Mouse (Mus musculus) hindbrain, embryonic 12.5 days (tissue): ENCODE measurements around the gene Olfr968. TPM values are rescaled to one million over a fixed set of nuclear protein-coding genes. Genes with fewer than 3 reads are reported as not detected.

ENCODE experiments used
- ATAC-seq: fragments of 200-750 bp; cut with Nextera tagmentation; 2 replicates; pipeline ENCODE4 v1.8.0; 2017; ENCODE audit warnings: moderate TSS enrichment; ENCODE audit not compliant: low FRiP score
- H3K27ac ChIP-seq: fragments of 300-500 bp; sonication (generic); 2 replicates; pipeline ENCODE4 v1.5.1; 2016; ENCODE audit warnings: mild to moderate bottlenecking
- H3K27me3 ChIP-seq: fragments of 300-500 bp; sonication (generic); 2 replicates; pipeline ENCODE4 v1.6.1; 2016; ENCODE audit warnings: mild to moderate bottlenecking
- H3K36me3 ChIP-seq: fragments of 300-500 bp; sonication (generic); 2 replicates; pipeline ENCODE4 v1.6.1; 2016; ENCODE audit warnings: mild to moderate bottlenecking
- H3K4me1 ChIP-seq: fragments of 300-500 bp; sonication (generic); 2 replicates; pipeline ENCODE4 v1.6.1; 2016
- H3K4me2 ChIP-seq: fragments of 300-500 bp; sonication (generic); replicated peaks from 2 replicates; pipeline ENCODE4 v1.6.1; 2016; ENCODE audit warnings: mild to moderate bottlenecking
- H3K4me3 ChIP-seq: fragments of 300-500 bp; sonication (generic); 2 replicates; pipeline ENCODE4 v1.5.1; 2016; ENCODE audit warnings: mild to moderate bottlenecking
- H3K9ac ChIP-seq: fragments of 300-500 bp; sonication (generic); 2 replicates; pipeline ENCODE4 v1.6.1; 2016; ENCODE audit warnings: mild to moderate bottlenecking, moderate library complexity
- H3K9me3 ChIP-seq: fragments of 300-500 bp; sonication (generic); replicated peaks from 2 replicates; pipeline ENCODE4 v1.6.1; 2016; ENCODE audit warnings: mild to moderate bottlenecking
- WGBS: fragments of 180-500 bp; shearing (Covaris S2); methylation state at CpG from one replicate; pipeline ENCODE4 v1.1.7; 2016; 5-methylcytosine and 5-hydroxymethylcytosine counted together
- polyA plus RNA-seq: library from polyadenylated mRNA; unstranded; fragments of >200 nt; fragmentation: Nextera tagmentation; extraction: Ambion mirVana; gene quantifications from 2 replicates; pipeline ENCODE4 v1.2.1, GENCODE M21; 2016

Gene Olfr968
- not detected in 2 replicates for polyA plus RNA-seq

DNA sequence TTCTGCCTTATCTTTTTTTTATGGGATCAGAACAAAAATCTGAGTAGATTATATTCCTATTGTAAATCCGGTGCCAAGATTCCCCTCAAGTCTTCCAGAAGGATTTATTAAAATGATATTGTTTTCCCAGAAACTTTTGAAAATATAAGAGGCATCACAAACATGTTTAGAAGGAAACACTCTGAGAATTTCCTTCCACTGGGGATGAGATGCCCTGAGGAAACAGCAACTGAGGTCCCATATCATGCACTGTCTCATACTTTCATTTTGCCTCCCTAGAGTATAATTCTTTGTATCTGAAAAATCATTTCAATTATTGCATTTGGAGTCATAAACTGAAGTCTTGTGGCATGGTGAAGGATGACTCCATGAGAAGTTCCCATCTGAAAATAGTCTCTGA is at the start of gene Olfr968:
Gene Olfr968 (minus strand): TSS at position 101 of the 400 bp plus-strand sequence.
- no peak within 1 kb of the TSS for H3K27ac ChIP-seq
- H3K4me3 ChIP-seq = no peak within 1 kb of the TSS
- WGBS = 76% methylated on average over 1 of the region's 1 CpGs
- H3K4me2 ChIP-seq = no peak within 1 kb of the TSS
- no peaks in the 10 kb centered on the region for H3K36me3 ChIP-seq
- H3K27me3 ChIP-seq = no peaks in the 10 kb centered on the region
- H3K9ac ChIP-seq = no peak within 1 kb of the TSS
- no peaks in the 10 kb centered on the region for H3K4me1 ChIP-seq
- no peak for ATAC-seq
- no peaks in the 10 kb centered on the region for H3K9me3 ChIP-seq

DNA sequence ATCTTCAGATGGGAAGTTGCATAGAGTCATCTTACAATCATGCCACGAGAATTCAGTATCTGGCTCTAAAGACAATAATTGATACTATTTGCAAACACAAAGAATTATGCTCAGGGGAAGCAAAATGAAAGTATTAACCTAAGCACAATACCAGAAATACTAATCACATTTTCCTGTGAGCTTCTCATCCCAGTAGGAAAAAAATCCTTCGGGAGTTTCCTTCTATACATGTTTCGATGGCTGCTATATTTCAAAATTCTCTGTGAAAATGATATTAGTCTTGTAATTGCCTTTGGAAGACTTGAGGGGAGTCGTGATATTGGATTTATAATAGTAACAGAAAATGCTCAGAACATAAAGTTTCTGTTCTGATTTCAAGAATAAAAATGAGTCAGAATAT is 25.5 kb upstream of the Olfr968 start, which contains the start of gene Olfr970:
Gene Olfr970 (plus strand): TSS at position 301 of the 400 bp plus-strand sequence.
- Histone ChIP-seq H3K9me3 (no peaks in the 10 kb centered on the region), H3K4me3 (no peak within 1 kb of the TSS), H3K9ac (no peak within 1 kb of the TSS), H3K4me2 (no peak within 1 kb of the TSS), H3K27me3 (no peaks in the 10 kb centered on the region), H3K36me3 (no peaks in the 10 kb centered on the region), H3K4me1 (no peaks in the 10 kb centered on the region), H3K27ac (no peak within 1 kb of the TSS)
- 82% methylated on average over 4 of the region's 4 CpGs for WGBS
- ATAC-seq = no peak

DNA sequence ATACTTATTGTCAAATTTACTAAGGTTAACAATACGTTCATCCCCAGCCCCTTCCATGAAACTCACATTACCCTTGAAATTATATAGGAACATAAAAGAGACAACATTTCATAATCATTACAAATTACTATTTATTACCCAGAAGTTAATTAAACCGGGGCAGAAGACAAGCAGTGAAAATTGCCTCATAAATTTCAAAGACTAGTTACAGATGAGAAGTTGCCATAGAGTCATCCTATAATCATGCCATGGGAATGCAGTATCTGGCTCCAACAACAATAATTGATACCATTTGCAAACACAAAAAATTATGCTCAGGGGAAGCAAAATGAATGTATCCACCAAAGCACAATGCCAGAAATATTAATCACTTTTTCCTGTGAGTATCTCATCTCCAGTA is 7.5 kb upstream of the Olfr968 start, which contains the start of gene Olfr969:
Gene Olfr969 (plus strand): TSS at position 388 of the 400 bp plus-strand sequence.
- 74% methylated on average over 2 of the region's 2 CpGs for WGBS
- Histone ChIP-seq H3K27ac (no peak within 1 kb of the TSS), H3K27me3 (no peaks in the 10 kb centered on the region), H3K4me2 (no peak within 1 kb of the TSS), H3K9ac (no peak within 1 kb of the TSS), H3K9me3 (no peaks in the 10 kb centered on the region), H3K4me3 (no peak within 1 kb of the TSS), H3K36me3 (no peaks in the 10 kb centered on the region), H3K4me1 (no peaks in the 10 kb centered on the region)
- no peak for ATAC-seq

DNA sequence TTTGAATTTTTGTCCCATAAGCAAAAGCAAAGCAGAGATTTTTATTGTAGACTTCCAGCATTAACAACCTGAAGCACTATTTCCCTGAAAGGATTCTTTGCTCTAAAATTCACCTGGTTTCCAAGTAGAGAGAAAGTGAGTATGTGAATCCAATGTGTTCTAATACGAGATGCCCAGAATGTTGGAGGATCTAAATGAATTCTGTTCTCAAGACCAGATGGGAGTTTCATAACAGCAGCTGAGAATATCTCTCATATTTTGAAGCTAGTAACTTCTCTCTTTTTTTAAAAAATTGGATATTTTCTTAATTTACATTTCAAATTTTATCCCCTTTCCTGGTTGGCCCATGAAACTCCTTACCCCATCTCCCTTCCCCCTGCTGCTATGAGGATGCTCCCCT is 36.6 kb downstream of the Olfr968 start:
- WGBS = 81% methylated on average over 1 of the region's 1 CpGs

DNA sequence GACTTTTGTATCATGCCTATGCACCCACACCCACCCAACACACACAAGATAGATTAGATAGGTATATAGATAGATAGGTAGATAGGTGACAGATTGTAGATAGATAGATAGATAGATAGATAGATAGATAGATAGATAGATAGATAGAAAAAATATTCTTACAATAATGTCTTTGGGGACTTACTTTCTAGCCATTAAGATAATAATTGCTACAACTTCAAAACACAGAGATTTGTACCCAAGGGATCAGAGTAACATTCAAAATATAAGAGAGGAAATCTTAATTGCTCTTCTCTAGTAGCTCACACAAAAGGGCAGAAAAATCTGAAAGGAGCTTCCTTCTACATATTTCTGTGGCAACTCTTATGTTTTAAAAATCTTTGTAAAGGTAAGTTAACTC is 37.1 kb downstream of the Olfr968 start, which contains the start of gene Olfr967:
Gene Olfr967 (plus strand): TSS at position 301 of the 400 bp plus-strand sequence.
- H3K9me3 ChIP-seq = no peaks in the 10 kb centered on the region
- no peak for ATAC-seq

More for the DNA sequence above, 36.6 kb downstream of the Olfr968 start:
- no peaks in the 10 kb centered on the region for H3K4me1 ChIP-seq
- no peak overlapping the region for H3K4me2 ChIP-seq
- H3K4me3 ChIP-seq = no peak overlapping the region
- no peak overlapping the region for H3K27ac ChIP-seq
- no peaks in the 10 kb centered on the region for H3K36me3 ChIP-seq
- H3K9ac ChIP-seq = no peak overlapping the region
- no peaks in the 10 kb centered on the region for H3K9me3 ChIP-seq
- H3K27me3 ChIP-seq = no peaks in the 10 kb centered on the region
- no peak for ATAC-seq

DNA sequence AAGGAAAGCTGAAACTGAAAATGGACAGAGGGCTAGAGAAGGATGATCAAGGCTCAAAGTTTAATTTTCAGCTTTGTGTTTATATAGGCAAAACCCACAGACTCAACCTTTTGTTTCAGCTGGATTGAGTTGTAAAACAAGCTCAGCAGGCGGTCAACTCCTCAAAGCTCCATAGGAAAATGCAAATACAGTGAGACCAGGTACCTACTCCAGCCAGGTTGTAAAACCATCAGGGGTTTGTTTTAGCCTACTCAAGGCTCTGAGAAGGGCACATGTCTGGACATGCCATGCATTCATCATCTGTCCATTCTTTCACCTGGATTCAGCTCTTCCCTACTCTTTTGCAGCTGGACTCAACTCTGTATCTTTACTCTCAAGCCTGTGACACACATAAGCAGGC is 42.3 kb downstream of the Olfr968 start:
- no peak overlapping the region for H3K4me2 ChIP-seq
- no peak overlapping the region for H3K9ac ChIP-seq
- WGBS = 94% methylated on average over 1 of the region's 1 CpGs
- no peaks in the 10 kb centered on the region for H3K36me3 ChIP-seq
- H3K4me1 ChIP-seq = no peaks in the 10 kb centered on the region
- H3K27ac ChIP-seq = no peak overlapping the region
- no peaks in the 10 kb centered on the region for H3K9me3 ChIP-seq
- H3K27me3 ChIP-seq = no peaks in the 10 kb centered on the region
- ATAC-seq = no peak
- no peak overlapping the region for H3K4me3 ChIP-seq

More for the DNA sequence above, 37.1 kb downstream of the Olfr968 start, which contains the start of gene Olfr967:
- Histone ChIP-seq H3K4me2 (no peak within 1 kb of the TSS), H3K27me3 (no peaks in the 10 kb centered on the region), H3K27ac (no peak within 1 kb of the TSS), H3K36me3 (no peaks in the 10 kb centered on the region), H3K4me3 (no peak within 1 kb of the TSS), H3K9ac (no peak within 1 kb of the TSS), H3K4me1 (no peaks in the 10 kb centered on the region)

DNA sequence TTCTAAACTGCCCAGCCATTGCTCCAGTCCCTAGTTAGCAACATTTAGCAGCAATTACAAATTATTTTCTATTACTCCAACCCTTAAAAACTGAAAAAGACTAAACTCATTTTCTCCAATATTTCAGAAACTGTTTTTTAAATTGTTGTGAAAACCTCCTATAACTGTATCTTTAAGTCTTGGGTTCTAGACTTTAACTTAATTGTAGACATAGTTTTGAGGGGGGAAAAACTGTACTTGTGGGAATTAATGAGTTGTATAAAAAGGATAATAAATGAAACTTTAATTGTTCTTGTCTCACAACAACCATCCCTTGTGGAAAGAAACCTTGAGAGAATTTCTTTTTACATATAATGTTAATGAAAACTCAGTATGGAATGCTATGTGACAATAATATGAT is 52.4 kb downstream of the Olfr968 start, which contains the start of gene Olfr150:
Gene Olfr150 (plus strand): TSS at position 301 of the 400 bp plus-strand sequence.
- Histone ChIP-seq H3K4me1 (no peaks in the 10 kb centered on the region), H3K36me3 (no peaks in the 10 kb centered on the region), H3K27ac (no peak within 1 kb of the TSS), H3K27me3 (no peaks in the 10 kb centered on the region), H3K9me3 (no peaks in the 10 kb centered on the region), H3K4me3 (no peak within 1 kb of the TSS), H3K4me2 (no peak within 1 kb of the TSS), H3K9ac (no peak within 1 kb of the TSS)
- ATAC-seq = no peak

Other genes starting within 250 kb of the Olfr968 start
- not detected in 2 replicates for gene Olfr958, start 229.2 kb downstream of the Olfr968 start, polyA plus RNA-seq
- gene Olfr959, start 207.7 kb downstream of the Olfr968 start, polyA plus RNA-seq = not detected in 2 replicates
- 30.6 and 34.7 TPM in 2 replicates for gene AW551984, start 178.8 kb downstream of the Olfr968 start, polyA plus RNA-seq
- gene Olfr148, start 172.6 kb downstream of the Olfr968 start, polyA plus RNA-seq = not detected in 2 replicates
- gene Olfr960, start 161.9 kb downstream of the Olfr968 start, polyA plus RNA-seq = not detected in 2 replicates
- gene Olfr961, start 138.2 kb downstream of the Olfr968 start, polyA plus RNA-seq = not detected in 2 replicates
- gene Olfr963, start 116.0 kb downstream of the Olfr968 start, polyA plus RNA-seq = not detected in 2 replicates
- gene Olfr149, start 76.1 kb downstream of the Olfr968 start, polyA plus RNA-seq = not detected in 2 replicates
- not detected in 2 replicates for gene Olfr965, start 71.9 kb downstream of the Olfr968 start, polyA plus RNA-seq
- gene Olfr150, start 52.3 kb downstream of the Olfr968 start, polyA plus RNA-seq = not detected in 2 replicates
- not detected in 2 replicates for gene Olfr967, start 37.0 kb downstream of the Olfr968 start, polyA plus RNA-seq
- gene Olfr969, start 7.7 kb upstream of the Olfr968 start, polyA plus RNA-seq = not detected in 2 replicates
- gene Olfr970, start 25.6 kb upstream of the Olfr968 start, polyA plus RNA-seq = not detected in 2 replicates
- not detected in 2 replicates for gene Olfr971, start 53.6 kb upstream of the Olfr968 start, polyA plus RNA-seq
- not detected in 2 replicates for gene Olfr972, start 83.2 kb upstream of the Olfr968 start, polyA plus RNA-seq
- not detected in 2 replicates for gene Olfr229, start 124.1 kb upstream of the Olfr968 start, polyA plus RNA-seq
- not detected in 2 replicates for gene Olfr974, start 154.2 kb upstream of the Olfr968 start, polyA plus RNA-seq
- gene Olfr975, start 168.8 kb upstream of the Olfr968 start, polyA plus RNA-seq = not detected in 2 replicates
- gene Olfr976, start 177.9 kb upstream of the Olfr968 start, polyA plus RNA-seq = not detected in 2 replicates
- not detected in 2 replicates for gene Olfr978, start 208.9 kb upstream of the Olfr968 start, polyA plus RNA-seq
- not detected in 2 replicates for gene Olfr979, start 220.2 kb upstream of the Olfr968 start, polyA plus RNA-seq
- gene Olfr980, start 226.3 kb upstream of the Olfr968 start, polyA plus RNA-seq = not detected in 2 replicates
- gene Olfr981, start 238.2 kb upstream of the Olfr968 start, polyA plus RNA-seq = not detected in 2 replicates